Mouse (Mus musculus): Measurements from ENCODE around the gene Tvp23b. TPM values are rescaled to one million over a fixed set of nuclear protein-coding genes. Genes with fewer than 3 reads are reported as not detected.

Tvp23b gene
- polyA plus RNA-seq, 1 experiment from 2014 or later, result 42.2 TPM

- no peaks in the 10 kb centered on the region for H3K4me1 ChIP-seq
- ATAC-seq (ENCODE audit: low FRiP score), result no peak
- no peak overlapping the region for H3K4me3 ChIP-seq (replicated peaks)
- H3K9ac ChIP-seq, result no peak overlapping the region
- H3K4me2 ChIP-seq, result no peak overlapping the region
- H3K27me3 ChIP-seq, result no peaks in the 10 kb centered on the region
- 38% methylated on average over 6 of the region's 6 CpGs for WGBS
- H3K9me3 ChIP-seq, result peaks cover 6% of the 10 kb centered on the region; the same call in 1 of the 2 replicates
- no peaks in the 10 kb centered on the region for H3K36me3 ChIP-seq (replicated peaks)
- H3K27ac ChIP-seq, result no peak overlapping the region
Measured at GRCm38 (mm10) chr11:62955776-62956175, 76.5 kb downstream of the Tvp23b start.

DNA sequence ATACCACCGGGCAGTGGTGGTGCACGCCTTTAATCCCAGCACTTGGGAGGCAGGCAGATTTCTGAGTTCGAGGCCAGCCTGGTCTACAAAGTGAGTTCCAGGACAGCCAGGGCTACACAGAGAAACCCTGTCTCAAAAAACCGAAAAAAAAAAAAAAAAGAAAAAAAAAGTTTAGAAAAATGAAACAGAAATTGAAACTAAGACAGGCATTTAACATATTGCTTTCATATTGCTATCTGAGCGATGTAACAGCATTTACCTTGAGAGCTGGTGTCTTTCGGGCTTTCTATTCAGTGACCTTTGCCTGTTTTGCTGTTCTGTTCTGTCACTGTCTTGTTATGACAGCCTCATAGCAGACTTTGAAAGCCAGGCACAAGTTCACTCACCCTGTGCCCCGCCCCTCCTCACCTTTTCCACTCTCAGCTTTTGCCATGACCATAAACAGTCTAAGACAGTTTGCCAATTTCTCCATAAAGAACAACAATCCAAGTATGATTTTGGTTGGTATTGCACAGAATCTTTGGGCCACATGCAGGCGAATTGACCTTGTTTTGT lies 78.4 kb downstream of the Tvp23b start:
- no peaks in the 10 kb centered on the region for H3K36me3 ChIP-seq (replicated peaks)

DNA sequence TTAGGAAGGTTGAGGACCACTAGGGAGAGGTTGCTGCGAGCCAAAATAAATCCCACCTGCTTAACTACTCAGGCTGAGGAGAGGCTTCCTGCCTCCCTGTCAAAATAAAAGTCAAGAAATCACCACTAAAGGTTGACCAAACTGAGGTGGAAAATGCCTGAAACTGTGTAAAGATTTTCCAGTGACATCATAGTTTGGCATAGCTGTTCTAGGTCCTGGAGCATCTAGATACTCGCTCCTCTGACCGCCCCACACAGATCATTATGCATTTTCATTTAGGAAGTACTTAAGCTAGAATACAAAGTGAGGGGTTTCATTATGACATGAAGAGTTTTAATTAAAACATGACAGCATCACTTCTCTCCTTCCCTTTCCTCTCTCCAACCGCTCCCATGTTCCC lies 84.0 kb downstream of the Tvp23b start:
- no peaks in the 10 kb centered on the region for H3K27me3 ChIP-seq
- 73% methylated on average over 4 of the region's 4 CpGs for WGBS
- peaks cover 20% of the 10 kb centered on the region for H3K4me1 ChIP-seq
- no peak overlapping the region for H3K4me2 ChIP-seq
- no peaks in the 10 kb centered on the region for H3K36me3 ChIP-seq (replicated peaks)
- no peak overlapping the region for H3K27ac ChIP-seq
- no peak overlapping the region for H3K4me3 ChIP-seq (replicated peaks)
- H3K9ac ChIP-seq, result no peak overlapping the region
- no peak for ATAC-seq (ENCODE audit: low FRiP score)
- no peaks in the 10 kb centered on the region for H3K9me3 ChIP-seq

More for the DNA sequence above, 78.4 kb downstream of the Tvp23b start:
- Histone ChIP-seq H3K9me3 (peaks cover 6% of the 10 kb centered on the region; the same call in 1 of the 2 replicates), H3K27me3 (no peaks in the 10 kb centered on the region), H3K4me3 (replicated peaks) (no peak overlapping the region), H3K27ac (no peak overlapping the region), H3K9ac (no peak overlapping the region), H3K4me1 (no peaks in the 10 kb centered on the region), H3K4me2 (no peak overlapping the region)
- WGBS, result 88% methylated on average over 8 of the region's 8 CpGs
- ATAC-seq (ENCODE audit: low FRiP score), result no peak

DNA sequence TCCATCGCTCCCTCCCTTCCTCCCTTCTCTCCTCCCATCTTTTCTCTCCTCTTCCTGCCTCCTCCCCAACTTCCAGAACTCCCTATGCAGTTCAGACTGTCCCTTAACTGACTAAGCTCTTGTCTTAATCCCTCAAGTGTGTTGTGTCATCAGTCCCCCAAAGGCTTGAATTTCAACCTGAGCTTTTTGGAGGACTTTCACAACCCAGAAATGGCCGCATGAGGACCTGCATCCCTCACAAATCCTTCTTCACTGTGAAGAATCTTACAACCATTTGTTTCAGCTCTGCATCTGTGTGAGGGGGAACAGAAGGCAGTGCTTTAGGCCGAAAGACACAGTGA lies 87.1 kb downstream of the Tvp23b start:
- no peaks in the 10 kb centered on the region for H3K27me3 ChIP-seq
- peak overlapping the region; percentile 80 for H3K27ac ChIP-seq
- no peaks in the 10 kb centered on the region for H3K9me3 ChIP-seq
- WGBS, result 47% methylated on average over 3 of the region's 3 CpGs
- no peak for ATAC-seq (ENCODE audit: low FRiP score)
- H3K4me2 ChIP-seq, result peak overlapping the region; percentile 49
- H3K4me3 ChIP-seq (replicated peaks), result no peak overlapping the region
- no peaks in the 10 kb centered on the region for H3K36me3 ChIP-seq (replicated peaks)
- H3K4me1 ChIP-seq, result peaks cover 20% of the 10 kb centered on the region
- peak overlapping the region; percentile 26; the same call in 1 of the 2 replicates for H3K9ac ChIP-seq

Other genes with a start within 250 kb of the Tvp23b start
- 12.6 and 15.1 TPM in 2 replicates for gene Lrrc75a, start 230.9 kb upstream of the Tvp23b start, polyA plus RNA-seq (2016; fragmentation: Nextera tagmentation; extraction: Ambion mirVana)
- gene Mmgt2, start 230.8 kb upstream of the Tvp23b start, polyA plus RNA-seq (2016; fragmentation: Nextera tagmentation; extraction: Ambion mirVana), result 36.8 and 38.1 TPM in 2 replicates
- 20.5 and 21.1 TPM in 2 replicates for gene Zfp287, start 147.6 kb upstream of the Tvp23b start, polyA plus RNA-seq (2016; fragmentation: Nextera tagmentation; extraction: Ambion mirVana)
- not detected in 2 replicates for gene Gm10428, start 126.4 kb upstream of the Tvp23b start, polyA plus RNA-seq (2016; fragmentation: Nextera tagmentation; extraction: Ambion mirVana)
- 31.9 and 33.6 TPM in 2 replicates for gene Zfp286, start 90.0 kb upstream of the Tvp23b start, polyA plus RNA-seq (2016; fragmentation: Nextera tagmentation; extraction: Ambion mirVana)
- 4.4 and 5.3 TPM in 2 replicates for gene Trim16, start 59.2 kb upstream of the Tvp23b start, polyA plus RNA-seq (2016; fragmentation: Nextera tagmentation; extraction: Ambion mirVana)
- 0.24 and 0.62 TPM in 2 replicates for gene Fbxw10, start 32.4 kb upstream of the Tvp23b start, polyA plus RNA-seq (2016; fragmentation: Nextera tagmentation; extraction: Ambion mirVana)
- gene Cdrt4, start 71.7 kb downstream of the Tvp23b start, polyA plus RNA-seq (2016; fragmentation: Nextera tagmentation; extraction: Ambion mirVana), result not detected in 2 replicates
- not detected in 2 replicates for gene Tekt3, start 182.2 kb downstream of the Tvp23b start, polyA plus RNA-seq (2016; fragmentation: Nextera tagmentation; extraction: Ambion mirVana)
- gene Pmp22, start 249.5 kb downstream of the Tvp23b start, polyA plus RNA-seq (2016; fragmentation: Nextera tagmentation; extraction: Ambion mirVana), result 14.9 and 20.5 TPM in 2 replicates